Mouse (Mus musculus) left cerebral cortex, adult 2 months (tissue): ENCODE results near the gene BC049715. TPM values are rescaled to one million over a fixed set of nuclear protein-coding genes. Genes with fewer than 3 reads are reported as not detected.

Source experiments
- DNase-seq, 2 experiments: peaks; one replicate each; pipeline ENCODE4 v3.0.0; 2021 to 2022; ENCODE audit warnings: low spot score in 2 of 2, mixed read lengths in 1 of 2; ENCODE audit errors: extremely low spot score in 1 of 2
- H3K27ac ChIP-seq: fragments of 200-600 bp; 2 replicates; pipeline ENCODE4 v1.8.1; 2022
- H3K4me3 ChIP-seq: fragments of 200-600 bp; 2 replicates; pipeline ENCODE4 v1.8.1; 2022
- CTCF ChIP-seq: fragments of 200-600 bp; IDR thresholded peaks from 2 replicates; pipeline ENCODE4 v1.8.1; 2022; ENCODE audit warnings: antibody characterized with exemption, mild to moderate bottlenecking, moderate library complexity
- intact Hi-C: fragments of 180-260 bp; cut with DNase I; formaldehyde crosslinking; loops from one replicate; pipeline ENCODE4 v1.15.1; 2025
- total RNA-seq, 2 experiments: library from RNA; stranded (reverse); gene quantifications; 2 replicates each; pipeline ENCODE4 v1.2.3; 2021

BC049715 gene
- total RNA-seq, 2 experiments from 2014 or later: 2.4 to 3.9 TPM

- H3K4me3 ChIP-seq: peak within 1 kb of the TSS; percentile 28
- peak within 1 kb of the TSS; percentile 55; the same call in 1 of the 2 replicates for H3K27ac ChIP-seq
- intact Hi-C loops: loop anchor here (2.0 kb wide), 1 partner anchor 17 kb away; no protein-coding TSS in a partner anchor
- no peak for DNase-seq
- no peak for TF ChIP-seq CTCF
Observed at GRCm38 (mm10) chr6:136835352-136835751, 7.9 kb downstream of the BC049715 start, which contains the start of gene Smco3. Smco3 (minus strand) TSS chr6:136835452.

GRCm38 (mm10) chr6:136837323-136837722, 9.9 kb downstream of the BC049715 start:
- intact Hi-C loops: no loop called here
- TF ChIP-seq CTCF: no peak
- H3K27ac ChIP-seq: no peak overlapping the region
- H3K4me3 ChIP-seq: no peak overlapping the region
- no peak for DNase-seq

DNA sequence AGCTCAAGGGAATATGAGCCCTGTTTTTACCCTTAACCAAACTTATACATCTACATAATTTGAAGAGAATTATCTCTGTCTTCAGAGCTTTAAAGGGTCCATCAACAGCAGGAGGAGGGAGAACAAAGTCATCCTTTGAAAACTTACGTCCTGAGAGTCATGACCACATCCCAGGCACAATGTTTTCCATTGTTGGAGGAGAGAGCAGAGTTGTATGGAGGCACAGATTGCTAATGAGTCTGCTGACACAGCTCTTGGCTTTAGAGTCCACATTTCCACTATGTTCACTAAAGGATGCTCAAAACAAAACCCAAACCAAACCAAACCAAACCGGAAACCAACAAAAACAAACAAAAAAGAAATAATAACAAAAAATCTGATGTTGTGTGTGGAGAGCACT, 17.5 kb downstream of the BC049715 start:
- no peak for DNase-seq
- no peak overlapping the region; the same call in 1 of the 2 replicates for H3K27ac ChIP-seq
- TF ChIP-seq CTCF: no peak
- intact Hi-C loops: no loop called here
- no peak overlapping the region for H3K4me3 ChIP-seq

- peak overlapping the region; percentile 63 for H3K27ac ChIP-seq
- TF ChIP-seq CTCF: no peak
Observed at GRCm38 (mm10) chr6:136845706-136846480, 18.5 kb downstream of the BC049715 start.

GRCm38 (mm10) chr6:136847267-136847666, 19.8 kb downstream of the BC049715 start:
- no peak overlapping the region for H3K4me3 ChIP-seq
- TF ChIP-seq CTCF: no peak
- H3K27ac ChIP-seq: no peak overlapping the region
- DNase-seq: no peak
- intact Hi-C loops: no loop called here

More at GRCm38 (mm10) chr6:136845706-136846480, 18.5 kb downstream of the BC049715 start:
- no peak overlapping the region for H3K4me3 ChIP-seq
- no peak for DNase-seq
- intact Hi-C loops: no loop called here

DNA sequence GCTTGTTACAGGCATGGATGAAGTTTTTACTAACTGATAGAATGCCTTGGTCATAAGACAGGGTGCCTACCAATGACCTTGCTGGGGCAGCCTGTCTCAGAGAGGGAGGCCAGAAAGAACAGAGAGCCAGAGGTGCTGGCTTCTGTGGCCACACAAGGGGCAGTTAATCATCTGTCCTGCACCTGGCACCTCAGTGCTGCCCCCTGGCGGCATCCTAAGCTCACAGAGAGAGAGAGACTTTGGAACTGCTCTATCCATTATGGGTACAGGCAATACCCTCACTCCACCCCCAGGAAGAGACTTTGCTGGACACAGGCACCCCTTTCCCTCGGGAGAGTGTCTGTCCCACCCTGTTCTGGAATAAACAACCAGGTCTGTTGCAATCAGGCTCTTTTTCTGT, 20.4 kb downstream of the BC049715 start:
- Histone ChIP-seq H3K27ac (no peak overlapping the region), H3K4me3 (no peak overlapping the region)
- peak; percentile 29 to 36 for DNase-seq
- intact Hi-C loops: no loop called here
- peak; percentile 66 for TF ChIP-seq CTCF

DNA sequence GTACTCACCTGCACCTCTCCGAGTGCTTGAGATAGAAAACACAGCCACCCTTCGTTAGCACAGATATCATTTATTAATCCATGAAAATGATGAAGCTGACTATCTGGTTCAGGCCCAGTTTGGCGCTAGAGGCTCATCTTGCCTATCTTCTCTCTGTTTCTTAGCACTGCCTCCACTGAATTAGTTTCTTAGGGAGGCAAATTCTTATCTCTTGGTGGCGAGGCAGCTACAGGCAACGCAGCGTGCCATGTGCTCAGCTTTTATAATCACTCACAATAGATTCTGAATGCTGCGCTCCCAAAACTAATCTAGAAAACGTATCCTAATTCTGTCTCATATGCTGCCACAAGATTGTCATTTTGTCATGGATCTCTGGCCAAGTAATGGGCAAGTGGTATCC, 21.0 kb downstream of the BC049715 start:
- no peak for DNase-seq
- no peak overlapping the region for H3K4me3 ChIP-seq
- TF ChIP-seq CTCF: no peak
- intact Hi-C loops: no loop called here
- H3K27ac ChIP-seq: no peak overlapping the region

- DNase-seq: no peak
- no peak overlapping the region for H3K27ac ChIP-seq
- TF ChIP-seq CTCF: no peak
- H3K4me3 ChIP-seq: no peak overlapping the region
- intact Hi-C loops: no loop called here
Observed at GRCm38 (mm10) chr6:136848971-136849370, 21.5 kb downstream of the BC049715 start.

DNA sequence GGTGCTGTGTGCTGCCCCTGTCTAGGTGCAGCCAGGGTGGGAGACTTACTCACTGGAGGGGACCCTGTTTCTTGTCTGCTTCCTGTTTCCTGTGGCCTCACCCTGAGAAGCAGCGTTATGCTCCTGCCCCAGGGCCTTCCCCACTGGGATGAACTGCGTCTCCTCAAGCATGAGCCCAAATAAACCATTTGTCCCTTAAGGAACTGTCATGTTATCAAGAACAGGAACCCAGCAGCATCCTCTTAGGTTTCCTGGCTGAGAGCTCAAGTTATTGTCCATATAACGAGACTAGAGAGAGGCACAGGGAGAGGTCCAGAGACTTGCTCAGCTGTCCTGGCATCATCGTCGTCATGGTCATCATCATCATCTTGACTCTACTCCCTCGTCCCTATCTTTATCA, 22.8 kb downstream of the BC049715 start:
- intact Hi-C loops: loop anchor here (10.0 kb wide), 1 partner anchor 325 kb away; the partner anchor contains the start of gene Rerg
- DNase-seq: no peak
- no peak overlapping the region for H3K27ac ChIP-seq
- TF ChIP-seq CTCF: no peak
- H3K4me3 ChIP-seq: no peak overlapping the region

DNA sequence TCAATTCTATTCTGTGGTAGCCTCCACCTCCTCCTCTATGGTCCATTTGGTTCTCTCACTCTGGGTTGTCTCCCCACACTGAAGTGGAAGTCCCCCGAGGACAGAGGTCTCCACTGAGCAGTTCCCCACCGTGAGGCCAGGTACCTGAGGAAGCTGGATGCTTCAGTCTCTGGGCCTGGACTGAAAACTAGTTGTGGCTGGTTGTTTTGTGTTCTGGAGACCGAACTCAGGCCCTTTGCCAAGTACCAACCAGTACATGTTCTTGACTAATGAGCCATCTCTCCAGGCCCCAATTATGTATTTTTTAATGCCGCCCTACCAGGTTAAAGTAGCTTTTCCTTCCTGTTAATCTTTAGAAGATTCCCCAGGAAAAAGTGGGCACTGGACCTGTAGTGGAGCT, 24.9 kb downstream of the BC049715 start:
- H3K27ac ChIP-seq: no peak overlapping the region
- no peak for DNase-seq
- no peak for TF ChIP-seq CTCF
- no peak overlapping the region for H3K4me3 ChIP-seq
- intact Hi-C loops: loop anchor here (2.0 to 10.0 kb wide), 2 partner anchors 18 to 322 kb away; partner anchors contain the start of genes Rerg and Smco3

DNA sequence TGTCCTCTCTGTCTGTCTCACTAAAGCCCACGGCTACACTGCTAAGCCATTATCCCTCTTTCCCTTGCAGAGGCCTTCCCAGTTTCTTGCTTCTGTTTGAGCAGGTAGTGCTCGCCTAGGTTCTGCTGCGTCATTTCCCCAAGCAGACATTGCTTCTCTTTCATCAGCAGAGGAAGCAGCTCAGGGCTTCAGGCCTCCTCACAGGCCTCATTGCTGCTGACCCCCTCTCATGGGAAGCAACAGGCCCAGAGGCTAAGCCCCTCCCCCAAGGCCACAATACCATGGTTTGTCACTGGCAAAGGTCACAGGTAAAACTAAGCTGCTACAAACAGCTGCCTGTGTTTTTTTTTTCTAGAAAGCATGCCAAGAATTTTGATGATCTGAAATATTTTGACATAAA, 25.3 kb downstream of the BC049715 start:
- no peak for TF ChIP-seq CTCF
- no peak overlapping the region for H3K27ac ChIP-seq
- intact Hi-C loops: loop anchor here (2.0 to 10.0 kb wide), 2 partner anchors 18 to 322 kb away; partner anchors contain the start of genes Rerg and Smco3

GRCm38 (mm10) chr6:136854361-136854781, 26.9 kb downstream of the BC049715 start:
- intact Hi-C loops: loop anchor here (10.0 kb wide), 1 partner anchor 320 kb away; the partner anchor contains the start of gene Rerg
- TF ChIP-seq CTCF: no peak
- H3K4me3 ChIP-seq: no peak overlapping the region
- DNase-seq: no peak
- no peak overlapping the region for H3K27ac ChIP-seq

More for the DNA sequence above, 25.3 kb downstream of the BC049715 start:
- no peak overlapping the region for H3K4me3 ChIP-seq
- no peak for DNase-seq
